Mouse (Mus musculus) monocyte, adult 59 days (primary cell): ENCODE results near the gene Ceacam5. TPM values are rescaled to one million over a fixed set of nuclear protein-coding genes. Genes with fewer than 3 reads are reported as not detected.

ENCODE experiments used
- total RNA-seq, 2 experiments: library from RNA; stranded (reverse); gene quantifications; one replicate each; pipeline ENCODE4 v1.2.4; 2023

Ceacam5 gene
- total RNA-seq = not detected

DNA sequence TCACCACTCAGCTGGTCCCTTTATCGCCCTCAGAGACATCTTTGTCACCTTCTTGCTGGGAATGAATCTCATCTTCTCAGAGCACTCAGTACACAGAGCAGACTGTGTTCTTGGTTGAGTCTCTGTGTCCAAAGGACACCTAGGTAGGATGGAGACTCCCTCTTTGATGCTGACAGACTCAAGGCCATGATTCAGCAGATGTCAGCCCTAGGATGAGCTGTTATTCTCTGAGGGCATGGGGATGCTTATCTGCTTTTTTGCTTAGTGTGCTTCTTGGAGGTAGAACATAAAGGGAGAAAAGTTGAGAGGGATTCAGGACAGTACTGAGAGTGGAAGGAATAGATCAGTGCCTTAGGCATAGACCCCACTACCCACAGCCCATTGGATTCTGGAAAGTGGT is at the start of gene Ceacam5:
Gene Ceacam5 (plus strand): TSS at position 301 of the 400 bp plus-strand sequence.

Other genes with a start within 250 kb of the Ceacam5 start
- gene Ceacam14, start 99.4 kb downstream of the Ceacam5 start, total RNA-seq = not detected
- gene Gm5155, start 158.5 kb downstream of the Ceacam5 start, total RNA-seq = not detected